Mouse (Mus musculus) stomach, embryonic 16.5 days (tissue): Measurements from ENCODE around the gene Ttll5. TPM values are rescaled to one million over a fixed set of nuclear protein-coding genes. Genes with fewer than 3 reads are reported as not detected.

Experiments
- ATAC-seq: fragments of 200-750 bp; cut with Nextera tagmentation; 2 replicates; pipeline ENCODE4 v1.8.0; 2017; ENCODE audit warnings: moderate number of reproducible peaks, moderate TSS enrichment; ENCODE audit not compliant: insufficient read depth, low FRiP score
- H3K27ac ChIP-seq: fragments of 300-500 bp; sonication (generic); 2 replicates; pipeline ENCODE4 v1.5.1; 2014; ENCODE audit warnings: low read length
- H3K27me3 ChIP-seq: fragments of 300-500 bp; sonication (generic); 2 replicates; pipeline ENCODE4 v1.6.1; 2014; ENCODE audit warnings: low read length, control low read depth, mixed read lengths; ENCODE audit not compliant: control insufficient read depth, insufficient read depth
- H3K36me3 ChIP-seq: fragments of 300-500 bp; sonication (generic); 2 replicates; pipeline ENCODE4 v1.6.1; 2014; ENCODE audit warnings: low read length; ENCODE audit not compliant: control insufficient read depth, insufficient read depth
- H3K4me1 ChIP-seq: fragments of 300-500 bp; sonication (generic); 2 replicates; pipeline ENCODE4 v1.6.1; 2014; ENCODE audit warnings: low read length, control low read depth, mixed read lengths; ENCODE audit not compliant: control insufficient read depth, insufficient read depth
- H3K4me2 ChIP-seq: fragments of 300-500 bp; sonication (generic); 2 replicates; pipeline ENCODE4 v1.6.1; 2014; ENCODE audit warnings: low read depth, low read length, mixed read lengths
- H3K4me3 ChIP-seq: fragments of 300-500 bp; sonication (generic); replicated peaks from 2 replicates; pipeline ENCODE4 v1.5.1; 2014; ENCODE audit warnings: mild to moderate bottlenecking, low read length
- H3K9ac ChIP-seq: fragments of 300-500 bp; sonication (generic); 2 replicates; pipeline ENCODE4 v1.6.1; 2014; ENCODE audit warnings: low read length
- H3K9me3 ChIP-seq: fragments of 300-500 bp; sonication (generic); replicated peaks from 2 replicates; pipeline ENCODE4 v1.6.1; 2016; ENCODE audit warnings: low read length, control low read depth; ENCODE audit not compliant: control insufficient read depth
- WGBS: fragments of 180-500 bp; shearing (Covaris S2); extraction: QIAGEN DNeasy Blood & Tissue Kit; methylation state at CpG from one replicate; pipeline ENCODE4 v1.1.7; 2014; 5-methylcytosine and 5-hydroxymethylcytosine counted together
- polyA plus RNA-seq: library from polyadenylated mRNA; unstranded; fragments of >200 nt; fragmentation: Nextera tagmentation; extraction: Ambion mirVana; gene quantifications from 2 replicates; pipeline ENCODE4 v1.2.1, GENCODE M21; 2015

Ttll5 gene
- polyA plus RNA-seq, 1 experiment from 2014 or later, result 11.4 TPM

GRCm38 (mm10) chr12:85960699-85961098 is 136.2 kb downstream of the Ttll5 start:
- Histone ChIP-seq H3K4me1 (peaks cover 16% of the 10 kb centered on the region), H3K4me2 (no peak overlapping the region), H3K9me3 (no peaks in the 10 kb centered on the region), H3K36me3 (no peaks in the 10 kb centered on the region), H3K9ac (no peak overlapping the region), H3K27me3 (no peaks in the 10 kb centered on the region), H3K27ac (no peak overlapping the region), H3K4me3 (no peak overlapping the region)
- no peak for ATAC-seq
- 74% methylated on average over 4 of the region's 4 CpGs for WGBS

GRCm38 (mm10) chr12:85963160-85963559 is 138.7 kb downstream of the Ttll5 start:
- H3K27me3 ChIP-seq, result no peaks in the 10 kb centered on the region
- no peak overlapping the region for H3K9ac ChIP-seq
- 49% methylated on average over 2 of the region's 2 CpGs for WGBS
- H3K9me3 ChIP-seq, result no peaks in the 10 kb centered on the region
- H3K4me3 ChIP-seq, result no peak overlapping the region
- no peak for ATAC-seq
- H3K4me2 ChIP-seq, result no peak overlapping the region
- peaks cover 16% of the 10 kb centered on the region for H3K4me1 ChIP-seq
- H3K36me3 ChIP-seq, result no peaks in the 10 kb centered on the region
- peak overlapping the region; percentile 25; the same call in 1 of the 2 replicates for H3K27ac ChIP-seq

DNA sequence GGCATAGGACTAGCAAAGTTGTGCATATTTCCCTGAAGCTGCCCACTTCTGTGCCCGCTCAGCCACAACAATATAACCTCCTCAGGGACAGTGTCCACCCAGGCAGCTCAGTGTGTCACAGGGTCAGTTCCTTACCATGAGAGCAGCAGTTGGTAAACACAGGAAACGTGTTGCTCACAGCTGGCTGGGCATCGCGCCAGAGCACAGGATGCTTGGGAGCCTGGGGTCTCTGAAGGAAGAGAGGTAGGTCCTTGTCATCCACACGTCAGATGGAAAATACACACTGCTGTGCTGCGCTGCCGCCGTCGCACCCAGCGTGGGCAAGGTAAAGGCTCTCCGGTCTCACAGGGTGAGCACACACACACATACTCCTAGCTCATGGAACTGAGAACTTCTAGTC is 139.2 kb downstream of the Ttll5 start:
- no peak overlapping the region; the same call in 1 of the 2 replicates for H3K9ac ChIP-seq
- H3K4me2 ChIP-seq, result no peak overlapping the region
- H3K4me1 ChIP-seq, result peaks cover 16% of the 10 kb centered on the region
- peak; percentile 61; the same call in 1 of the 2 replicates for ATAC-seq
- no peaks in the 10 kb centered on the region for H3K27me3 ChIP-seq
- no peak overlapping the region for H3K4me3 ChIP-seq
- H3K9me3 ChIP-seq, result no peaks in the 10 kb centered on the region
- 66% methylated on average over 11 of the region's 11 CpGs for WGBS
- peak overlapping the region; percentile 25; the same call in 1 of the 2 replicates for H3K27ac ChIP-seq
- no peaks in the 10 kb centered on the region for H3K36me3 ChIP-seq

GRCm38 (mm10) chr12:85964436-85964835 is 140.0 kb downstream of the Ttll5 start:
- 80% methylated on average over 3 of the region's 3 CpGs for WGBS
- no peak overlapping the region for H3K9ac ChIP-seq

DNA sequence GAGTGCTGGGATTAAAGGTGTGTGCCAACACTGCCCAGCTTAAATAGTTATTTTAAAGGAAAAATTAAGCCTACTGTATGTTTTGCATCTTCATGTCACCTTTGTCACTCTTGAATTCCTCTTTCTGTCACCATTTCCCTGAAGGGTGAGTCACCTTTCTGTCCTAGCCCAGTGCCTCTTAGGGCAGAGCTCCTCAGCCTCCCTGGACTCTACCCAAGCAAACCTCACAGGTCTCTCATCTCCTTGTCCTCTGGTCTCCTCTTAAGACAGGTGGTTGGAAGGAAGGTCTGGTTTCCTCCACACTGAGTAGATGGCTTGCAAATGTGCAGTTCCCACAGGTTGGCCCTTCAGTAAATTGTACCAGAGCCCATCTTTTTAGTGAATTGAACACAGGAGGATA is 143.4 kb downstream of the Ttll5 start:
- Histone ChIP-seq H3K4me2 (no peak overlapping the region), H3K9me3 (no peaks in the 10 kb centered on the region), H3K36me3 (no peaks in the 10 kb centered on the region), H3K27ac (no peak overlapping the region), H3K4me3 (no peak overlapping the region), H3K27me3 (no peaks in the 10 kb centered on the region), H3K4me1 (peaks cover 18% of the 10 kb centered on the region), H3K9ac (no peak overlapping the region)
- ATAC-seq, result no peak

More at GRCm38 (mm10) chr12:85964436-85964835, 140.0 kb downstream of the Ttll5 start:
- H3K27me3 ChIP-seq, result no peaks in the 10 kb centered on the region
- H3K4me2 ChIP-seq, result no peak overlapping the region
- ATAC-seq, result no peak
- H3K27ac ChIP-seq, result no peak overlapping the region
- peaks cover 12% of the 10 kb centered on the region for H3K4me1 ChIP-seq
- H3K4me3 ChIP-seq, result no peak overlapping the region
- no peaks in the 10 kb centered on the region for H3K36me3 ChIP-seq
- H3K9me3 ChIP-seq, result no peaks in the 10 kb centered on the region

DNA sequence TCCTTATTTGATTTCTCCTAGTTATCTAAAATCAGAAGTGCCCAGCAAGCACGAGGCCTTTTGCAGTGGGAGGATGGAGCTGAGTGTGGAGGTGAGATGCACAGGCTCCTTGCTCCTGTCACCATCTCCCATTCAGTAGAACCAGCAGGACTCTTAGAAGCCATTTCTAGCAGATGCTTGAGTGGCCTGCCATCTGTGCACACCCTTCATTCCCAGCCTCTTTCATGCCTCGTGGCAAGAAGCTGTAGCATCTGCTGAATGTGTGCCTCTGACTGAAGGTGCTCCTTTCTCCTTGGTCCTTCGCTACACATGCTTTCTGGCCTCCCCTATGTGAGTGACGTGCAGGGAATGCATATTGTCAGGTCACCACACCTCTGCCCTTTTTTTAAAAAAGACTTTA is 143.9 kb downstream of the Ttll5 start:
- H3K27me3 ChIP-seq, result no peaks in the 10 kb centered on the region
- ATAC-seq, result no peak
- no peak overlapping the region for H3K9ac ChIP-seq
- peaks cover 14% of the 10 kb centered on the region for H3K4me1 ChIP-seq
- no peak overlapping the region for H3K27ac ChIP-seq
- H3K4me3 ChIP-seq, result no peak overlapping the region
- H3K36me3 ChIP-seq, result no peaks in the 10 kb centered on the region
- WGBS, result 81% methylated on average over 4 of the region's 4 CpGs
- no peaks in the 10 kb centered on the region for H3K9me3 ChIP-seq
- H3K4me2 ChIP-seq, result no peak overlapping the region

DNA sequence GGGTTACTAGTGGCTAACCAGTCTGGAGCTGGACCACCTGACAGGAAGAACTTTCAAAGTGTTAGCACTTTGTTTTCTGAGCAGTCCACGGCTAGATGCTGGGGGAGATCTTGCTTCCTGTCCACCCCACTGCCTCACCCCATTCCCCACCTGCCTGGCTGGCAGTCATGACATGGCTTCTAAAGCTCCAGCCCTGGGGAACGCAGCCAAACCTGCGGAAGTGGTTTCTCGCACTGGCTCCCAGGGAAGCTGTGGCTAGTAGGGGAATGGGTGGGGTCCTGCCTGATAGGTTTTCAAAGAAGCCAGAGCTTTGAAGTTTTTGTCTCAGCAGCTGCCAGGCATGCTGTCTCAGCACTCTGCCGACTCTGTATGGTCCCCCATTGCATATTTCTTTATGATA is 145.1 kb downstream of the Ttll5 start:
- no peak overlapping the region for H3K4me3 ChIP-seq
- no peaks in the 10 kb centered on the region for H3K36me3 ChIP-seq
- no peak overlapping the region for H3K4me2 ChIP-seq
- H3K9me3 ChIP-seq, result no peaks in the 10 kb centered on the region
- H3K9ac ChIP-seq, result 0 out of 2 replicates have a peak overlapping the region, but pooled peaks have one; percentile 20
- H3K27me3 ChIP-seq, result no peaks in the 10 kb centered on the region
- peaks cover 16% of the 10 kb centered on the region for H3K4me1 ChIP-seq
- H3K27ac ChIP-seq, result no peak overlapping the region
- WGBS, result 41% methylated on average over 5 of the region's 5 CpGs
- no peak for ATAC-seq

- no peaks in the 10 kb centered on the region for H3K36me3 ChIP-seq
- no peaks in the 10 kb centered on the region for H3K27me3 ChIP-seq
- no peak overlapping the region for H3K9ac ChIP-seq
- no peak overlapping the region for H3K27ac ChIP-seq
- WGBS, result 57% methylated on average over 5 of the region's 5 CpGs
- H3K4me1 ChIP-seq, result peaks cover 16% of the 10 kb centered on the region
- H3K9me3 ChIP-seq, result no peaks in the 10 kb centered on the region
- ATAC-seq, result no peak
- no peak overlapping the region for H3K4me2 ChIP-seq
- H3K4me3 ChIP-seq, result no peak overlapping the region
Observed at GRCm38 (mm10) chr12:85970191-85970590, 145.7 kb downstream of the Ttll5 start.

- H3K4me2 ChIP-seq, result no peak overlapping the region
- no peak overlapping the region for H3K27ac ChIP-seq
- H3K9me3 ChIP-seq, result no peaks in the 10 kb centered on the region
- H3K4me1 ChIP-seq, result peaks cover 16% of the 10 kb centered on the region
- ATAC-seq, result no peak
- no peaks in the 10 kb centered on the region for H3K27me3 ChIP-seq
- 74% methylated on average over 2 of the region's 2 CpGs for WGBS
- H3K36me3 ChIP-seq, result no peaks in the 10 kb centered on the region
- no peak overlapping the region for H3K4me3 ChIP-seq
- H3K9ac ChIP-seq, result no peak overlapping the region
Observed at GRCm38 (mm10) chr12:85970803-85971202, 146.3 kb downstream of the Ttll5 start.

DNA sequence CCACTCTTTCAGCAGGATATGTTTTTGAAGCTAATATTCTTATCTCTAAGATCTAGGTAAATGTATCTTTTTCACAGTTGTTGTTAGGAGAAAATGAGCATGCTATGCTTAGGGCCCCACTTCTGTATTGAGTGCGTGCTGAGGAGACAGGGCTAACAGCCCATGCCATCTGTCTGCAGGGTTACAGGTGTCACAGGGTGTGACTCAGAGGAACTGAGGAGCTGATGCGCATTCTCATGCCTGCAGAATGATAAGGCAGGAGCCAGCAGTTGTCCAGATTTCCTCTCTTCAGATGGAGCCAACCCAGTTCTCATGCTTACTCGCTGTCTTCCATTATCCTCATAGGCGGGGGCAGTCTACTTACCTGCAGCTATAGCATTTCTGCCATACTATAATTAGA is 147.2 kb downstream of the Ttll5 start:
- Histone ChIP-seq H3K9ac (no peak overlapping the region), H3K36me3 (no peaks in the 10 kb centered on the region), H3K4me1 (peaks cover 16% of the 10 kb centered on the region), H3K4me3 (no peak overlapping the region), H3K27me3 (no peaks in the 10 kb centered on the region), H3K27ac (no peak overlapping the region), H3K4me2 (no peak overlapping the region), H3K9me3 (no peaks in the 10 kb centered on the region)
- ATAC-seq, result no peak
- WGBS, result 76% methylated on average over 4 of the region's 4 CpGs
